Mouse (Mus musculus): ENCODE data around the gene Baiap2.

GRCm38 (mm10) chr11:119936456-119936855 is 6.1 kb upstream of the Baiap2 start:
- TF ChIP-seq POLR2A (IDR thresholded peaks at IDR 0.05; ENCODE audit: insufficient read depth, low read depth, low read length), result no peak
- no peak for TF ChIP-seq CTCF (IDR thresholded peaks at IDR 0.05; ENCODE audit: insufficient read depth, low read depth, low read length)

Data from olfactory bulb, adult 2 months (tissue).